Mouse (Mus musculus) stomach, embryonic 15.5 days (tissue): ENCODE measurements at regions not wholly inside any gene's neighbourhood (a gene's known extent, or its start where the extent isn't known, plus 50 kb on each side); places are given as distances from the start of the nearest gene placed in this dataset.

Experiments
- ATAC-seq: fragments of 200-750 bp; cut with Nextera tagmentation; 2 replicates; pipeline ENCODE4 v1.8.0; 2017; ENCODE audit warnings: low read depth, moderate number of reproducible peaks, moderate TSS enrichment; ENCODE audit not compliant: insufficient read depth, low FRiP score
- H3K27ac ChIP-seq: fragments of 300-500 bp; sonication (generic); 2 replicates; pipeline ENCODE4 v1.5.1; 2015; ENCODE audit warnings: mild to moderate bottlenecking, inconsistent platforms
- H3K27me3 ChIP-seq: fragments of 300-500 bp; sonication (generic); replicated peaks from 2 replicates; pipeline ENCODE4 v1.6.1; 2015; ENCODE audit warnings: inconsistent platforms
- H3K36me3 ChIP-seq: fragments of 300-500 bp; sonication (generic); 2 replicates; pipeline ENCODE4 v1.6.1; 2015; ENCODE audit warnings: inconsistent platforms
- H3K4me1 ChIP-seq: fragments of 300-500 bp; sonication (generic); 2 replicates; pipeline ENCODE4 v1.6.1; 2015; ENCODE audit warnings: inconsistent platforms
- H3K4me2 ChIP-seq: fragments of 300-500 bp; sonication (generic); 2 replicates; pipeline ENCODE4 v1.6.1; 2015; ENCODE audit warnings: mild to moderate bottlenecking, inconsistent platforms
- H3K4me3 ChIP-seq: fragments of 300-500 bp; sonication (generic); replicated peaks from 2 replicates; pipeline ENCODE4 v1.5.1; 2015; ENCODE audit warnings: inconsistent platforms
- H3K9ac ChIP-seq: fragments of 300-500 bp; sonication (generic); 2 replicates; pipeline ENCODE4 v1.6.1; 2015; ENCODE audit warnings: inconsistent platforms
- H3K9me3 ChIP-seq: fragments of 300-500 bp; sonication (generic); 2 replicates; pipeline ENCODE4 v1.6.1; 2016; ENCODE audit warnings: inconsistent platforms
- WGBS: fragments of 180-500 bp; shearing (Covaris S2); methylation state at CpG from one replicate; pipeline ENCODE4 v1.1.7; 2015; 5-methylcytosine and 5-hydroxymethylcytosine counted together

DNA sequence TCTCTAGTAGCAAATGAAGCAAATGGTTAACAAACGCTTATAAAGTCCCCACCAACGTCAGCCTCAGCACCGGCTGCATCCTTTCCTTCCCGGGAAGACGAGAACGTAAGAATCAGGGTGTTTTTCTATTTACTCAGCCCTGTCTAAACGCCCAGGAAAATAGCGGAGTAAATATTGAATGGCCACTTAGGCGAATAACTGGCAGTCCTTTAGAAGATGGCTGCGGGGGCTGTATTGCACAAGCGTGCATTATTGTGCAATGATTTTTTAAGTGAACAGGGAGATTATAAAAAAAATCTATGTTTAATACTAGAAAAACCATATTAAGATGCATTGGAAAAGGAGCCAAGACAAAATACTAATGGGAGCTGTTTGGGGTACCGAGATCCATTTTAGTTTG is 410.3 kb downstream of the Wdr11 start:
- no peak for ATAC-seq

DNA sequence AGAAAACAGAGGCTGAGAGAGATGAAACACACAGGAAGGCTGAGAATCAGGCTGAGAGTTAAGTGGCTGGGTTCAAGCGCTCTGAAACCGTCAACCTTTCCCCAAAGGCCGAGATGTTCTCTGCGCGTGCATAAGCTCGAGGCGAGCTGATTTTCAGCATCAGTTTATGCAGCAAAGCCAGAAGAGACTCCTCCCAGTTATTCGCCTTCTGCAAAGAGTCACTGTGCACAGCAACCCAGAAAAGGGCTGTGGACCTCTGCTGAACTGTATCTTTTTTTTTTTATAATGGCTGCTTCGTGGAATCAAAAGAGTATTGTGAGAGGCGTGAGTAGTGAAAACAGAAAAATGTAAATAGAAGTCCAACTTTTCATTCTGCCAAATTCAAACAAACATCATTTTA is 413.7 kb downstream of the Wdr11 start:
- 25% methylated on average over 10 of the region's 10 CpGs for WGBS
- peak overlapping the region; percentile 57 for H3K27ac ChIP-seq
- H3K4me1 ChIP-seq = peaks cover 17% of the 10 kb centered on the region
- H3K36me3 ChIP-seq = no peaks in the 10 kb centered on the region
- H3K27me3 ChIP-seq = no peaks in the 10 kb centered on the region
- no peak overlapping the region for H3K4me3 ChIP-seq
- ATAC-seq = no peak
- H3K9ac ChIP-seq = no peak overlapping the region
- no peak overlapping the region for H3K4me2 ChIP-seq
- no peaks in the 10 kb centered on the region for H3K9me3 ChIP-seq

More for the DNA sequence above, 410.3 kb downstream of the Wdr11 start:
- Histone ChIP-seq H3K27ac (no peak overlapping the region), H3K4me2 (no peak overlapping the region), H3K36me3 (no peaks in the 10 kb centered on the region), H3K27me3 (no peaks in the 10 kb centered on the region), H3K9me3 (no peaks in the 10 kb centered on the region), H3K9ac (no peak overlapping the region), H3K4me1 (peaks cover 11% of the 10 kb centered on the region), H3K4me3 (no peak overlapping the region)
- 48% methylated on average over 12 of the region's 12 CpGs for WGBS

GRCm38 (mm10) chr7:130007993-130008583 is 416.4 kb downstream of the Wdr11 start:
- no peaks in the 10 kb centered on the region for H3K9me3 ChIP-seq
- no peaks in the 10 kb centered on the region for H3K27me3 ChIP-seq
- no peak overlapping the region for H3K9ac ChIP-seq
- H3K4me3 ChIP-seq = no peak overlapping the region
- H3K36me3 ChIP-seq = no peaks in the 10 kb centered on the region
- H3K4me2 ChIP-seq = no peak overlapping the region
- WGBS = 26% methylated on average over 6 of the region's 6 CpGs
- ATAC-seq = 0 out of 2 replicates have a peak, but pooled peaks have one; percentile 35
- peaks cover 19% of the 10 kb centered on the region for H3K4me1 ChIP-seq
- peak overlapping the region; percentile 61 for H3K27ac ChIP-seq

DNA sequence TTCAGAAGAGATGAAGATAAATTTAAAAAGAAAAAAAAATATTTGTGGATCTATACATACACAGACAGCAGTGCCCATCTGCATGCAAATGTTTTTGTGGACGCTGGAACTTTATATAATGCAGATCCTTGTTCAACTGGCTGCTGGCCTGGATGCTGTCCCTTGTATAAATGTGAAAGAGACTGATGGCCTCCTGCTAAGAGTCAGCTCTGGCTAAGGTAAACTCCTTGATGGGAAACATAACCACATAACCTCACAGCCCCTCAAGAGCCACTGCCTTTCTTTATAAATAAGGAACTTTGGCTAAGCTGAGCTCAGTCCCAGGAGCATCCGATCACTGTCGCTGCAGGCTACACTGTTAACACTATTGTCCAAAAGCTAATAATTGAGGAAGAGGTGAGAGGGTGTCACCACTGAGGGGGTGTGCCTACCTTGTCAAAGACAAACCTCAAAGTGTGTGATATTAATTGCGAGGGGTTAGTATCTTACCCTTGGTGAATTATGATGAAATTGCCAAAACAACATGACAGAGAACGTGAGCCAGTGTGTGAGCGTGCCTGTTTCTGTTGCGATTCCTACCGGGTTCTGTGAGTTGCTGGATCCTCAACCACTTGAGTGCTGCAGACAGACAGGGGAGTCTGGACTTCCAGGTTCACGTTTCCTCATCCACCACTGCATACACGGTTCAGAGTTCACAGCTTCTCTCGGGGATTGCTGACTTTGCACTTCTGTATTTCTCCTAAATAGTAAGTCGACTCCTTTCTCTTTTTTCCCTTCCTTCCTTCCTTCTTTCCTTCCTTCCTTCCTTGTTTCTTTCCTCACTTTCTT is 417.1 kb downstream of the Wdr11 start:
- 32% methylated on average over 12 of the region's 12 CpGs for WGBS
- H3K9ac ChIP-seq = no peak overlapping the region
- no peaks in the 10 kb centered on the region for H3K36me3 ChIP-seq
- H3K27ac ChIP-seq = peak overlapping the region; percentile 61
- H3K4me2 ChIP-seq = no peak overlapping the region
- peaks cover 24% of the 10 kb centered on the region for H3K4me1 ChIP-seq
- H3K27me3 ChIP-seq = no peaks in the 10 kb centered on the region
- H3K4me3 ChIP-seq = no peak overlapping the region
- no peaks in the 10 kb centered on the region for H3K9me3 ChIP-seq
- ATAC-seq = peak; percentile 35; the same call in 1 of the 2 replicates

GRCm38 (mm10) chr7:130012067-130012466 is 420.4 kb downstream of the Wdr11 start:
- peaks cover 39% of the 10 kb centered on the region for H3K4me1 ChIP-seq
- H3K27me3 ChIP-seq = no peaks in the 10 kb centered on the region
- H3K4me2 ChIP-seq = no peak overlapping the region
- no peak overlapping the region for H3K9ac ChIP-seq
- WGBS = 81% methylated on average over 8 of the region's 8 CpGs
- no peaks in the 10 kb centered on the region for H3K36me3 ChIP-seq
- no peaks in the 10 kb centered on the region for H3K9me3 ChIP-seq
- H3K27ac ChIP-seq = no peak overlapping the region
- no peak for ATAC-seq
- H3K4me3 ChIP-seq = no peak overlapping the region

- Histone ChIP-seq H3K27ac (no peak overlapping the region), H3K36me3 (no peaks in the 10 kb centered on the region), H3K9ac (no peak overlapping the region), H3K9me3 (no peaks in the 10 kb centered on the region), H3K4me3 (no peak overlapping the region), H3K27me3 (no peaks in the 10 kb centered on the region), H3K4me2 (no peak overlapping the region), H3K4me1 (peaks cover 36% of the 10 kb centered on the region)
- no peak for ATAC-seq
- 70% methylated on average over 6 of the region's 6 CpGs for WGBS
Observed at GRCm38 (mm10) chr7:130013109-130013508, 421.4 kb downstream of the Wdr11 start.

- ATAC-seq = no peak
- Histone ChIP-seq H3K9ac (no peak overlapping the region), H3K4me1 (peaks cover 34% of the 10 kb centered on the region), H3K27ac (peak overlapping the region; percentile 78), H3K4me3 (no peak overlapping the region), H3K36me3 (no peaks in the 10 kb centered on the region), H3K9me3 (no peaks in the 10 kb centered on the region), H3K4me2 (no peak overlapping the region), H3K27me3 (no peaks in the 10 kb centered on the region)
- WGBS = 48% methylated on average over 10 of the region's 10 CpGs
Observed at GRCm38 (mm10) chr7:130014609-130015008, 422.9 kb downstream of the Wdr11 start.

DNA sequence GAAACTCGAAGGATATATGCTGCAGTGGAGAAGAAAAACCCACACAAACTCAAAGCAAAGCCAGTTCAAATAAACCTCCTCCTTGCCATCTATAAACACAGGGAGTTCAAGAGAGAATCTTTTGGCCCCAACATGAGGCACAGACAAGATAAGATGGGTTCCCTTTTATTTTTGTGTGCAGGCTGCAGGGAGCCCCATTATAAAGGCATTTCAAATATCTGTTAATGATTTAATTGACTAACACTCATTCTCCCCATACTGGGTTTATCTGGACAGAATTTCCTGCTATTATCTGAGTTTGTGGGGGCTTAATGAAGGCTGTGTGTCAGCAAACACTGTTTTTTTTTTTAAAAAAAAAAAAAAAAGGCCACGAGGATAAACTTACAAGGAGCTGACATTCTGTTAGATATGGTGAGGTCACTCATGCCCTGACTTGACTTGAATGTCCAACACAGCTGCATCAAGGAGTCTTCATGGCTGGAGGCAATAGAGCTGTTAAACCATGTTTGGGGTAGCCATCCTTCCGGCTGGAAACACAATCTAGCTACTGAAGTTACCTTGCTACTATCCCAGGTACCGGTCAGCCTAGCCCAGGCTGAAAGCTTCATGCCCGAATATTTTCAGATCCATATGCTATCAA is 423.8 kb downstream of the Wdr11 start:
- H3K9me3 ChIP-seq = no peaks in the 10 kb centered on the region
- no peaks in the 10 kb centered on the region for H3K36me3 ChIP-seq
- no peaks in the 10 kb centered on the region for H3K27me3 ChIP-seq
- H3K4me2 ChIP-seq = no peak overlapping the region
- 24% methylated on average over 5 of the region's 5 CpGs for WGBS
- no peak overlapping the region for H3K9ac ChIP-seq
- H3K4me1 ChIP-seq = peaks cover 34% of the 10 kb centered on the region
- H3K4me3 ChIP-seq = no peak overlapping the region
- no peak for ATAC-seq
- H3K27ac ChIP-seq = peak overlapping the region; percentile 78

DNA sequence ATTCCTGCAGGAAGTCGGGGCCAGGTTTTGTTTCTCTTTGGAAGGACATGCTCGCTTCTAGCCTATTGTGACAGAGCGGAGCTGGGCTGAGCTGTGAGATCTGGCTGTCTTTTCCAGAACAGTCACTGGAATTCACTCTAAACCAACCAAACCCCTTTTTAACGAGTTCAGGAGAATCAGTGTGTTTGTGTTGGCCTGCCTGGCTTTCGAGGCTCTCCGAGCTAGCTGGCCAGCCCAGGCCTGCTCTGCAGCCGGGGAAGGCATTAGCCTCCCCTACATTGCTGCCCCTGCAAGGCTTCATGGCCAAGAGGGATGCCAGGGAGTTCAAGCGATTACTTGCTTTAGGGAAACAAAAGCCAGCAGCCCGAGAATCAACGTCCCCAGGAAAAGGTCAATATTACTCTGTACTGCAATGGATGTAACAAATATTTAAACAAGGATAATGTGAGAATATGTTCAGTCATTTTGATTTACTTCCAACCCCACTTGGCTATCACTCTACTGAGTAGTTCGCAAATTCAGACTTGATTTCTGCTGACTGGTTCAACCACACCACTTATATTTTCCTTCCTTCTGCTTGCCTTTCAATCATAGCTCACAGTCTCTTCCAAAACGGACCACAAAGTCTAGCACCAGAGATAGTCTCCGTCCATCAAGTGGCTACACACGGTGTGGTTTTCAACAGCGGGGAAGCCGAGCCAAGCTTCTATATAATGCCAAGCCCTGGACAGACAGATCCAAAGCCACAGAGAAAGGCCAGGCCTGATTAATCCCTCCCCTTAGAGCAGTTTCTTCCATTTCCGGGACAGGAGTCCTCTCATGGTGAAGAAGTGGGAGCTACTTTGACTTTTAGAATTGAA is 424.6 kb downstream of the Wdr11 start:
- no peaks in the 10 kb centered on the region for H3K9me3 ChIP-seq
- no peak overlapping the region for H3K4me3 ChIP-seq
- H3K4me2 ChIP-seq = no peak overlapping the region
- peak overlapping the region; percentile 78 for H3K27ac ChIP-seq
- no peaks in the 10 kb centered on the region for H3K27me3 ChIP-seq
- peaks cover 32% of the 10 kb centered on the region for H3K4me1 ChIP-seq
- no peaks in the 10 kb centered on the region for H3K36me3 ChIP-seq
- peak; percentile 78 for ATAC-seq
- no peak overlapping the region for H3K9ac ChIP-seq
- WGBS = 34% methylated on average over 17 of the region's 17 CpGs

GRCm38 (mm10) chr7:130018891-130019290 is 427.2 kb downstream of the Wdr11 start:
- Histone ChIP-seq H3K4me1 (peaks cover 20% of the 10 kb centered on the region), H3K9ac (no peak overlapping the region), H3K9me3 (no peaks in the 10 kb centered on the region), H3K27me3 (no peaks in the 10 kb centered on the region), H3K36me3 (no peaks in the 10 kb centered on the region), H3K27ac (no peak overlapping the region), H3K4me2 (no peak overlapping the region), H3K4me3 (no peak overlapping the region)
- ATAC-seq = no peak
- 45% methylated on average over 4 of the region's 4 CpGs for WGBS

DNA sequence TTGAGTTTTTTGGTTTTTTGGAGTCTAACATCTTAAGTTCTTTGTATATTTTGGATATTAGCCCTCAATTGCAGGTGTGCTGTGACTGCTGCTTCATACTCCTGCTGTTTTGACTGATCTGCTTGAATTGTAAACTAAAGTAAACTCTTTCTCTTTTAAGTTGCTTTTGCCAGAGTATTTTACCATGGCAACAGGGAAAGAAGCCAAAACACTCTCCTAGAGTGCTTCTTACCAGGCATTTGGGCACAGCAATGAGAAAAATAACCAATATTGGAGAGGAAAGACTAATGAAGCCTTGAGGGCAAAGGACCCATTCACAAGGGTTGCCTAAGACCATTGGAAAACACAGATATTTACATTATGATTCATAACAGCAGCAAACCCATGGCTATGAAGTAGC is 437.3 kb downstream of the Wdr11 start:
- Histone ChIP-seq H3K36me3 (no peaks in the 10 kb centered on the region), H3K4me3 (no peak overlapping the region), H3K4me1 (no peaks in the 10 kb centered on the region), H3K27me3 (no peaks in the 10 kb centered on the region), H3K9me3 (no peaks in the 10 kb centered on the region), H3K27ac (no peak overlapping the region), H3K9ac (no peak overlapping the region), H3K4me2 (no peak overlapping the region)
- no peak for ATAC-seq
